Mouse (Mus musculus) kidney, postnatal 0 days (tissue): ENCODE measurements around the gene Armh3. TPM values are rescaled to one million over a fixed set of nuclear protein-coding genes. Genes with fewer than 3 reads are reported as not detected.

Source experiments
- ATAC-seq: fragments of 200-750 bp; cut with Nextera tagmentation; replicated peaks from 2 replicates; pipeline ENCODE4 v1.8.0; 2017; ENCODE audit warnings: low read depth, moderate number of reproducible peaks, moderate TSS enrichment, moderate library complexity; ENCODE audit not compliant: low FRiP score
- DNase-seq: peaks from one replicate; pipeline ENCODE4 v3.0.0-alpha.2; 2016; ENCODE audit warnings: low spot score
- H3K27ac ChIP-seq: fragments of 300-500 bp; sonication (generic); 2 replicates; pipeline ENCODE4 v1.5.1; 2014; ENCODE audit warnings: mild to moderate bottlenecking
- H3K27me3 ChIP-seq: fragments of 300-500 bp; sonication (generic); 2 replicates; pipeline ENCODE4 v1.6.1; 2014; ENCODE audit warnings: low read length, mixed read lengths; ENCODE audit not compliant: insufficient read depth
- H3K36me3 ChIP-seq: fragments of 300-500 bp; sonication (generic); 2 replicates; pipeline ENCODE4 v1.6.1; 2014; ENCODE audit warnings: low read length, mixed read lengths; ENCODE audit not compliant: insufficient read depth
- H3K4me1 ChIP-seq: fragments of 300-500 bp; sonication (generic); replicated peaks from 2 replicates; pipeline ENCODE4 v1.6.1; 2014; ENCODE audit warnings: antibody characterized with exemption, low read length, mixed read lengths; ENCODE audit not compliant: insufficient read depth
- H3K4me2 ChIP-seq: fragments of 300-500 bp; sonication (generic); 2 replicates; pipeline ENCODE4 v1.6.1; 2014; ENCODE audit warnings: mild to moderate bottlenecking, low read length, moderate library complexity, mixed read lengths
- H3K4me3 ChIP-seq: fragments of 300-500 bp; sonication (generic); replicated peaks from 2 replicates; pipeline ENCODE4 v1.5.1; 2014; ENCODE audit warnings: low read depth, low read length
- H3K9ac ChIP-seq: fragments of 300-500 bp; sonication (generic); 2 replicates; pipeline ENCODE4 v1.6.1; 2014; ENCODE audit warnings: low read depth, low read length
- H3K9me3 ChIP-seq: fragments of 300-500 bp; sonication (generic); replicated peaks from 2 replicates; pipeline ENCODE4 v1.6.1; 2016; ENCODE audit warnings: low read length, inconsistent platforms, mixed read lengths
- CTCF ChIP-seq: IDR thresholded peaks from 2 replicates; pipeline ENCODE4 v1.5.1; 2016; ENCODE audit warnings: antibody characterized with exemption, low read depth, mild to moderate bottlenecking, moderate library complexity
- WGBS: fragments of 180-500 bp; shearing (Covaris S2); extraction: QIAGEN DNeasy Blood & Tissue Kit; methylation state at CpG from one replicate; pipeline ENCODE4 v1.1.7; 2014; 5-methylcytosine and 5-hydroxymethylcytosine counted together
- polyA plus RNA-seq: library from polyadenylated mRNA; unstranded; fragments of >200 nt; fragmentation: Nextera tagmentation; extraction: Ambion mirVana; gene quantifications from 2 replicates; pipeline ENCODE4 v1.2.1, GENCODE M21; 2015

The Armh3 gene
- 13.2 and 14.7 TPM in 2 replicates for polyA plus RNA-seq

GRCm38 (mm10) chr19:45997785-45998693, at the start of gene Armh3:
Gene Armh3, minus strand, starts transcription at chr19:45998488.
- Histone ChIP-seq H3K36me3 (no peaks in the 10 kb centered on the region), H3K4me2 (peak within 1 kb of the TSS; percentile 75), H3K9ac (peak within 1 kb of the TSS; percentile 86), H3K27ac (peak within 1 kb of the TSS; percentile 98), H3K4me3 (peak within 1 kb of the TSS; percentile 72), H3K9me3 (no peaks in the 10 kb centered on the region), H3K4me1 (no peaks in the 10 kb centered on the region), H3K27me3 (no peaks in the 10 kb centered on the region)
- peak; percentile 15; the same call in 1 of the 2 replicates for TF ChIP-seq CTCF
- DNase-seq, result peak; percentile 98
- WGBS, result under 1% methylated on average over 75 of the region's 76 CpGs
- peak; percentile 95 for ATAC-seq

- no peaks in the 10 kb centered on the region for H3K27me3 ChIP-seq
- H3K9ac ChIP-seq, result no peak overlapping the region
- H3K27ac ChIP-seq, result no peak overlapping the region
- no peak overlapping the region for H3K4me3 ChIP-seq
- H3K4me1 ChIP-seq, result peaks cover 31% of the 10 kb centered on the region
- H3K36me3 ChIP-seq, result no peaks in the 10 kb centered on the region
- no peaks in the 10 kb centered on the region for H3K9me3 ChIP-seq
- no peak overlapping the region for H3K4me2 ChIP-seq
- 73% methylated on average over 2 of the region's 2 CpGs for WGBS
- TF ChIP-seq CTCF, result no peak
- DNase-seq (no peak), ATAC-seq (no peak)
These were observed 49.1 kb upstream of the Armh3 start for GRCm38 (mm10) chr19:46047426-46047825.

GRCm38 (mm10) chr19:46046621-46047025, 48.3 kb upstream of the Armh3 start:
- Histone ChIP-seq H3K4me1 (peaks cover 38% of the 10 kb centered on the region), H3K4me3 (0 out of 2 replicates have a peak overlapping the region, but pooled peaks have one; percentile 99), H3K36me3 (no peaks in the 10 kb centered on the region), H3K27ac (peak overlapping the region; percentile 99), H3K27me3 (no peaks in the 10 kb centered on the region), H3K4me2 (peak overlapping the region; percentile 86), H3K9me3 (no peaks in the 10 kb centered on the region), H3K9ac (peak overlapping the region; percentile 95; the same call in 1 of the 2 replicates)
- ATAC-seq, result no peak
- peak; percentile 40 for TF ChIP-seq CTCF
- 8% methylated on average over 10 of the region's 10 CpGs for whole genome bisulfite sequencing
- peak; percentile 69 for DNase-seq

GRCm38 (mm10) chr19:46045696-46046311, 47.5 kb upstream of the Armh3 start:
- Histone ChIP-seq H3K9me3 (no peaks in the 10 kb centered on the region), H3K27me3 (no peaks in the 10 kb centered on the region), H3K27ac (peak overlapping the region; percentile 99), H3K4me1 (peaks cover 46% of the 10 kb centered on the region), H3K4me3 (peak overlapping the region; percentile 99), H3K36me3 (no peaks in the 10 kb centered on the region), H3K4me2 (peak overlapping the region; percentile 86), H3K9ac (peak overlapping the region; percentile 95)
- no peak for TF ChIP-seq CTCF
- DNase-seq, result peak; percentile 97
- ATAC-seq, result peak; percentile 49
- 1% methylated on average over 7 of the region's 7 CpGs for WGBS

GRCm38 (mm10) chr19:46044993-46045695, 46.9 kb upstream of the Armh3 start, which contains the start of gene Ldb1:
Gene Ldb1, minus strand, starts transcription at chr19:46045214.
- ATAC-seq, result peak; percentile 74
- TF ChIP-seq CTCF, result no peak
- no peaks in the 10 kb centered on the region for H3K27me3 ChIP-seq
- WGBS, result under 1% methylated on average over 76 of the region's 84 CpGs
- peak within 1 kb of the TSS; percentile 86 for H3K4me2 ChIP-seq
- peak within 1 kb of the TSS; percentile 99 for H3K4me3 ChIP-seq
- peak within 1 kb of the TSS; percentile 95 for H3K9ac ChIP-seq
- H3K4me1 ChIP-seq, result peaks cover 52% of the 10 kb centered on the region
- peak within 1 kb of the TSS; percentile 99 for H3K27ac ChIP-seq
- H3K9me3 ChIP-seq, result no peaks in the 10 kb centered on the region
- no peaks in the 10 kb centered on the region for H3K36me3 ChIP-seq
- peak; percentile 94 for DNase-seq
